Mouse (Mus musculus): ENCODE results near the gene Crybg2.

- no peak for TF ChIP-seq POLR2A (IDR thresholded peaks at IDR 0.05; ENCODE audit: borderline replicate concordance, extremely low read depth, insufficient read depth, insufficient read length, poor library complexity, severe bottlenecking)
- no peak for TF ChIP-seq CTCF (IDR thresholded peaks at IDR 0.05; ENCODE audit: borderline replicate concordance, extremely low read depth, insufficient read depth, insufficient read length)
Observed at GRCm38 (mm10) chr4:134114038-134114437, 53.4 kb downstream of the Crybg2 start.
